Mouse (Mus musculus): Measurements from ENCODE around the gene Csf2rb. TPM values are rescaled to one million over a fixed set of nuclear protein-coding genes. Genes with fewer than 3 reads are reported as not detected.

The Csf2rb gene
- total RNA-seq, 2 experiments from 2014 or later, result 34.8 to 47.2 TPM

Other genes starting within 250 kb of the Csf2rb start
- gene Cacng2, start 205.7 kb upstream of the Csf2rb start, total RNA-seq (2015; ENCODE audit: low replicate concordance), result not detected in 2 replicates
- gene Cacng2, start 205.7 kb upstream of the Csf2rb start, total RNA-seq (2017; ENCODE audit: low replicate concordance), result not detected in 2 replicates
- 15.7 and 24.4 TPM in 2 replicates for gene Ift27, start 151.6 kb upstream of the Csf2rb start, total RNA-seq (2015; ENCODE audit: low replicate concordance)
- gene Ift27, start 151.6 kb upstream of the Csf2rb start, total RNA-seq (2017; ENCODE audit: low replicate concordance), result 2.0 and 4.6 TPM in 2 replicates
- gene Pvalb, start 119.4 kb upstream of the Csf2rb start, total RNA-seq (2015; ENCODE audit: low replicate concordance), result not detected in 2 replicates
- not detected in 2 replicates for gene Pvalb, start 119.4 kb upstream of the Csf2rb start, total RNA-seq (2017; ENCODE audit: low replicate concordance)
- gene Ncf4, start 81.0 kb upstream of the Csf2rb start, total RNA-seq (2015; ENCODE audit: low replicate concordance), result 95.7 and 115 TPM in 2 replicates
- 33.8 and 63.7 TPM in 2 replicates for gene Ncf4, start 81.0 kb upstream of the Csf2rb start, total RNA-seq (2017; ENCODE audit: low replicate concordance)
- 6.5 and 6.9 TPM in 2 replicates for gene Csf2rb2, start 20.0 kb upstream of the Csf2rb start, total RNA-seq (2015; ENCODE audit: low replicate concordance)
- gene Csf2rb2, start 20.0 kb upstream of the Csf2rb start, total RNA-seq (2017; ENCODE audit: low replicate concordance), result 0.98 and 1.4 TPM in 2 replicates
- not detected in 2 replicates for gene Tex33, start 70.2 kb downstream of the Csf2rb start, total RNA-seq (2015; ENCODE audit: low replicate concordance)
- not detected in 2 replicates for gene Tex33, start 70.2 kb downstream of the Csf2rb start, total RNA-seq (2017; ENCODE audit: low replicate concordance)
- gene Tst, start 80.2 kb downstream of the Csf2rb start, total RNA-seq (2015; ENCODE audit: low replicate concordance), result 5.2 and 6.0 TPM in 2 replicates
- 3.5 and 8.1 TPM in 2 replicates for gene Tst, start 80.2 kb downstream of the Csf2rb start, total RNA-seq (2017; ENCODE audit: low replicate concordance)
- 7.7 and 10.4 TPM in 2 replicates for gene Mpst, start 80.7 kb downstream of the Csf2rb start, total RNA-seq (2015; ENCODE audit: low replicate concordance)
- gene Mpst, start 80.7 kb downstream of the Csf2rb start, total RNA-seq (2017; ENCODE audit: low replicate concordance), result 22.4 and 39.6 TPM in 2 replicates
- 1.0 TPM in 1 of 2 replicates, not detected in the other for gene Kctd17, start 102.8 kb downstream of the Csf2rb start, total RNA-seq (2015; ENCODE audit: low replicate concordance)
- 0.98 and 2.0 TPM in 2 replicates for gene Kctd17, start 102.8 kb downstream of the Csf2rb start, total RNA-seq (2017; ENCODE audit: low replicate concordance)
- 1.0 TPM in 1 of 2 replicates, not detected in the other for gene Tmprss6, start 142.9 kb downstream of the Csf2rb start, total RNA-seq (2015; ENCODE audit: low replicate concordance)
- 0.70 TPM in 1 of 2 replicates, not detected in the other for gene Tmprss6, start 142.9 kb downstream of the Csf2rb start, total RNA-seq (2017; ENCODE audit: low replicate concordance)
- gene Il2rb, start 169.5 kb downstream of the Csf2rb start, total RNA-seq (2015; ENCODE audit: low replicate concordance), result 0.42 and 9.0 TPM in 2 replicates
- 0.28 and 1.0 TPM in 2 replicates for gene Il2rb, start 169.5 kb downstream of the Csf2rb start, total RNA-seq (2017; ENCODE audit: low replicate concordance)
- not detected in 2 replicates for gene C1qtnf6, start 205.7 kb downstream of the Csf2rb start, total RNA-seq (2015; ENCODE audit: low replicate concordance)
- 0.28 and 0.43 TPM in 2 replicates for gene C1qtnf6, start 205.7 kb downstream of the Csf2rb start, total RNA-seq (2017; ENCODE audit: low replicate concordance)
- not detected in 2 replicates for gene Sstr3, start 218.9 kb downstream of the Csf2rb start, total RNA-seq (2015; ENCODE audit: low replicate concordance)
- not detected in 2 replicates for gene Sstr3, start 218.9 kb downstream of the Csf2rb start, total RNA-seq (2017; ENCODE audit: low replicate concordance)
- 142 and 153 TPM in 2 replicates for gene Rac2, start 247.0 kb downstream of the Csf2rb start, total RNA-seq (2015; ENCODE audit: low replicate concordance)
- gene Rac2, start 247.0 kb downstream of the Csf2rb start, total RNA-seq (2017; ENCODE audit: low replicate concordance), result 34.3 and 78.9 TPM in 2 replicates